Mouse (Mus musculus) heart, postnatal 0 days (tissue): Measurements from ENCODE around the gene 4931406P16Rik. TPM values are rescaled to one million over a fixed set of nuclear protein-coding genes. Genes with fewer than 3 reads are reported as not detected.

ENCODE experiments used
- ATAC-seq: fragments of 200-750 bp; cut with Nextera tagmentation; 2 replicates; pipeline ENCODE4 v1.8.0; 2017; ENCODE audit warnings: low read depth, moderate number of reproducible peaks, moderate library complexity; ENCODE audit not compliant: insufficient read depth
- DNase-seq: peaks from one replicate; pipeline ENCODE4 v3.0.0-alpha.2; 2016; ENCODE audit warnings: low spot score
- H3K27ac ChIP-seq: fragments of 300-500 bp; sonication (generic); 2 replicates; pipeline ENCODE4 v1.5.1; 2014; ENCODE audit warnings: low read depth, mild to moderate bottlenecking
- H3K27me3 ChIP-seq: fragments of 300-500 bp; sonication (generic); 2 replicates; pipeline ENCODE4 v1.6.1; 2014; ENCODE audit warnings: low read length, mixed read lengths; ENCODE audit not compliant: control insufficient read depth, insufficient read depth
- H3K36me3 ChIP-seq: fragments of 300-500 bp; sonication (generic); replicated peaks from 2 replicates; pipeline ENCODE4 v1.6.1; 2014; ENCODE audit warnings: low read length, mixed read lengths; ENCODE audit not compliant: control insufficient read depth, insufficient read depth
- H3K4me1 ChIP-seq: fragments of 300-500 bp; sonication (generic); 2 replicates; pipeline ENCODE4 v1.6.1; 2014; ENCODE audit warnings: antibody characterized with exemption; ENCODE audit not compliant: control insufficient read depth, insufficient read depth
- H3K4me2 ChIP-seq: fragments of 300-500 bp; sonication (generic); 2 replicates; pipeline ENCODE4 v1.6.1; 2014; ENCODE audit warnings: low read depth, mild to moderate bottlenecking, low read length, moderate library complexity
- H3K4me3 ChIP-seq: fragments of 300-500 bp; sonication (generic); 2 replicates; pipeline ENCODE4 v1.5.1; 2014; ENCODE audit warnings: low read depth, low read length
- H3K9ac ChIP-seq: fragments of 300-500 bp; sonication (generic); replicated peaks from 2 replicates; pipeline ENCODE4 v1.6.1; 2014; ENCODE audit warnings: low read depth, low read length, mixed read lengths
- H3K9me3 ChIP-seq: fragments of 300-500 bp; sonication (generic); replicated peaks from 2 replicates; pipeline ENCODE4 v1.6.1; 2016; ENCODE audit warnings: low read length; ENCODE audit not compliant: control insufficient read depth
- CTCF ChIP-seq: IDR thresholded peaks from 2 replicates; pipeline ENCODE4 v1.5.1; 2016; ENCODE audit warnings: antibody characterized with exemption, control low read depth, low read depth
- EP300 ChIP-seq: IDR thresholded peaks from 2 replicates; pipeline ENCODE4 v1.6.1; 2016; ENCODE audit warnings: antibody characterized with exemption, low read depth
- WGBS: fragments of 180-500 bp; shearing (Covaris S2); extraction: QIAGEN DNeasy Blood & Tissue Kit; methylation state at CpG from one replicate; pipeline ENCODE4 v1.1.7; 2014; 5-methylcytosine and 5-hydroxymethylcytosine counted together
- polyA plus RNA-seq: library from polyadenylated mRNA; unstranded; fragments of >200 nt; fragmentation: Nextera tagmentation; extraction: Ambion mirVana; gene quantifications from 2 replicates; pipeline ENCODE4 v1.2.1, GENCODE M21; 2015
- total RNA-seq: library from RNA; depleted of rRNA; stranded (reverse); fragments of >200 nt; gene quantifications from 2 replicates; pipeline ENCODE4 v1.2.3, GENCODE M21; 2014; ENCODE audit warnings: low replicate concordance

4931406P16Rik gene
- total and polyA plus RNA-seq, 2 experiments from 2014 or later: 25.4 to 62.1 TPM

DNA sequence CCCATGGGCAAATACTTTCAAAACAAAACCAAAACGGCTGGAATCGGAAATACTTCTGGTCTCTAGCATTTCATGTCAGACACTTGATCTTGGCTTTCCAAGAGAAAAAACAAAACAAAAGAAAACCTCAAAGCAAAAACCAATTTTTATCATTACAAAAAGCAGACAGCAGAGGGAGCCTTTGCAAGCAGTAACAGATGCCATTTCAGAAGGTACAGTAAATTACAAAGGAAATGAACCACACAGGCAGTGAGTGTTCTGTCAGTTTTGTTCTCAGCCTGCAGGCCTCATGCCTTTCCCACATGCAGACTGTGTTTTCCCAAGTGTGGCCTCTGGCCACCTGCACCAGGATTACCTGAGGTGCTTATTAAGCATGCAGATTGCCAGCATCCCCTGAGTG is 61.3 kb downstream of the 4931406P16Rik start:
- Histone ChIP-seq H3K4me2 (no peak overlapping the region), H3K27me3 (no peaks in the 10 kb centered on the region), H3K36me3 (peaks cover 79% of the 10 kb centered on the region), H3K9ac (no peak overlapping the region), H3K4me1 (no peaks in the 10 kb centered on the region), H3K9me3 (no peaks in the 10 kb centered on the region), H3K4me3 (no peak overlapping the region), H3K27ac (no peak overlapping the region)
- WGBS: 80% methylated on average over 2 of the region's 2 CpGs
- TF ChIP-seq CTCF: peak; percentile 62
- TF ChIP-seq EP300: no peak
- DNase-seq: peak; percentile 46
- ATAC-seq: no peak

DNA sequence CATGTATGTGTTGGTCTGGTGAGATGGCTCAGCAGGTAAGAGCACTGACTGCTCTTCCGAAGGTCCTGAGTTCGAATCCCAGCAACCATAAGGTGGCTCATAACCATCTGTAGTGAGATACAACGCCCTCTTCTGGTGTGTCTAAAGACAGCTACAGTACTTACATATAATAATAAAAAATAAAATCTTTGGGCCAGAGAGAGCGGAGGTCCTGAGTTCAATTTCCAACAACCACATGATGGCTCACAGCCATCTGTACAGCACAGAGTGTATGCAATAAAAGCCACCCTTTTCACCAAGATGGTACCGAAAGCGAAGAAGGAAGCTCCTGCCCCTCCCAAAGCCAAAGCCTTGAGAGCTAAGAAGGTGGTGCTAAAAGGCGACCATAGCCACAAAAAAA is 62.6 kb downstream of the 4931406P16Rik start, which contains the start of gene Gm6096:
Gm6096 (plus strand) TSS at position 301 of the 400 bp plus-strand sequence.
- DNase-seq (no peak), ATAC-seq (no peak)
- WGBS: 93% methylated on average over 7 of the region's 7 CpGs
- Histone ChIP-seq H3K4me3 (no peak within 1 kb of the TSS), H3K9ac (no peak within 1 kb of the TSS), H3K36me3 (peaks cover 76% of the 10 kb centered on the region), H3K4me2 (no peak within 1 kb of the TSS), H3K27me3 (no peaks in the 10 kb centered on the region), H3K27ac (no peak within 1 kb of the TSS), H3K4me1 (no peaks in the 10 kb centered on the region), H3K9me3 (no peaks in the 10 kb centered on the region)
- TF ChIP-seq CTCF (no peak), EP300 (no peak)

DNA sequence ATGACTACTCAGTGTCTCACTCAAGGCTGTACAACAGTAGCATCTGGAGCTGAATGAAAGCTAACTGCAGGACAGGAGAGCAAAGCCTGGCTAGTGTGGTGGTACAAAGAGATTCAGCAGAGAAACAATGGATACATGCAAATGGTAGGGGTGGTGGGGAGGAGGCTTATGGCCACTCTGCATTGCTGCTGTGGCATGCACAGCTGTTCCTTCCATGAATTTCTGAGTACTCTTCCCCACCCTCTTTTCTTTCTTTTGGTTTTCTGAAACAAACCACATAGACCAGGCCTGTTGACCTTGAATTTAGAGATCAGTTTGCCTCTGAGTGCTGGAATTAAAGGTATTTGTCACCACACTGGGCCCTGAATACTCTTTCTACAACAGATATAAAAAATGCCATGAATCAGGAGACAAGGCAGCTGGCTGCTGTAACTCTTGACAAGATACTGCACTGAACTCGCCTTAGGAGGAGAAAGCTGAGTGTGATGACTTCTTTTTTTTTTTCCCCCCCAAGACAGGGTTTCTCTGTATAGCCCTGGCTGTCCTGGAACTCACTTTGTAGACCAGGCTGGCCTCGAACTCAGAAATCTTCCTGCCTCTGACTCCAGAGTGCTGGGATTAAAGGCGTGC is 66.4 kb downstream of the 4931406P16Rik start:
- peaks cover 77% of the 10 kb centered on the region for H3K36me3 ChIP-seq
- no peak overlapping the region for H3K4me2 ChIP-seq
- no peaks in the 10 kb centered on the region for H3K4me1 ChIP-seq
- no peaks in the 10 kb centered on the region for H3K27me3 ChIP-seq
- ATAC-seq: no peak
- no peak overlapping the region for H3K27ac ChIP-seq
- no peak for TF ChIP-seq CTCF
- TF ChIP-seq EP300: no peak
- H3K9me3 ChIP-seq: no peaks in the 10 kb centered on the region
- no peak overlapping the region for H3K9ac ChIP-seq
- no peak for DNase-seq
- no peak overlapping the region for H3K4me3 ChIP-seq
- 80% methylated on average over 3 of the region's 3 CpGs for WGBS

DNA sequence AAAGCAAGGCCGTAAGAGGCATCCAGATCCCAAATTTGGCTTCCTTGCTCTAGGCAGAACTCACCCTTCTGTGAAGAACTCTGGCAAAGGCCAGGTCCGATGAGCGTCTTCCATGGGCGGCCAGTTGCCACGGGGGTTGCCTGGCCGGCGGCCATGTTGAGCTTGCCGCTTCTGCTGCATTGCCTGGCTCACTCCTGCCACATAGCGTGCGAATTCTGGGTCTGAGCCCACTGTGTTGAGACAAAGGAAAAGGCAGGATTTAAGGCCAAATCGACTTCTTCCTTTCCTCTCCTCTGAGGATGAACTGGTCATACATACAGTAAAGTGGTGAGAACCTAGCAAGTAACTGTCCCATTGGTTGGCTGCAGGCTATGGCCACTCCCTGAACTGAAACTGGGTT is 71.2 kb downstream of the 4931406P16Rik start:
- WGBS: 94% methylated on average over 11 of the region's 11 CpGs
- TF ChIP-seq CTCF: no peak
- TF ChIP-seq EP300: no peak
- H3K36me3 ChIP-seq: peaks cover 86% of the 10 kb centered on the region

DNA sequence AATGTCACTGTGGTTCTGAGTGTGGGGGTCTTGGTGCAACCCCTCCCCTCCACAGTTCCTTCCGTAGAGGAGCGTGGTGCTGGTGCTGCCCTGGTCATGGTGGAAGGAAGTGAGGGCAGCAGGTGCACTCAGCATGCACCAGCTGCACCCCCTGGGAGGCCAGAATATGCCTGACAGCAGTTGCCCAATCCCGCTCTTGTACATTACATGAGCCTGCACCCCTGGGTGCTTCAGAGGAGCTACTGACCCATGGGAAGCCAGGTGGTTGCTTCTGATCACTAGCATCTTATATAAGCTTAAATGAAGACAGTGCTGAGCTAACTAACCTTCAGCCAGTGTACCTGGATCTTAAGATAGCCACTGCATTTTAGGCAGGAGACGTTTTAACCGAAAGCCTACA is 75.3 kb downstream of the 4931406P16Rik start:
- H3K4me2 ChIP-seq: no peak overlapping the region
- 92% methylated on average over 5 of the region's 5 CpGs for WGBS

More for the DNA sequence above, 71.2 kb downstream of the 4931406P16Rik start:
- Histone ChIP-seq H3K27ac (no peak overlapping the region), H3K4me3 (no peak overlapping the region), H3K27me3 (no peaks in the 10 kb centered on the region), H3K4me2 (no peak overlapping the region), H3K9ac (no peak overlapping the region), H3K4me1 (no peaks in the 10 kb centered on the region), H3K9me3 (no peaks in the 10 kb centered on the region)
- ATAC-seq (no peak), DNase-seq (no peak)

DNA sequence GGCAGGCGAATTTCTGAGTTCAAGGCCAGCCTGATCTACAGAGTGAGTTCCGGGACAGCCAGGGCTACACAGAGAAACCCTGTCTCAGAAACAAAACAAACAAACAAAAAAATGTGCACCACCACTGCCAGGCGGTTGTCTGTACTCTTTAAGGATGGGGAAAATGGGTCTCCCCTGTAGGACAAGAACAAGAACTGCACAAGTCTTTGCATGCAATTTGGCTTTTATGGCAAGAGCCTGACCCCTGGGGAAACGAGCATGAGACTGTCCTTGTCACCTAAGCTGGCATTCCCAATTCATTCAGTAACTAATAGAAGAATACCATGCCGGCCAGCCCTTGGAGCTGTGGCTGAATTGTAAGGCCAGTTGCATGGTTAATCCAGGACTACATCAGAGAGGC is 77.7 kb downstream of the 4931406P16Rik start:
- H3K27ac ChIP-seq: no peak overlapping the region
- no peak for DNase-seq
- peaks cover 23% of the 10 kb centered on the region; the same call in 1 of the 2 replicates for H3K4me1 ChIP-seq
- H3K36me3 ChIP-seq: peaks cover 46% of the 10 kb centered on the region
- H3K9me3 ChIP-seq: no peaks in the 10 kb centered on the region
- no peak overlapping the region for H3K9ac ChIP-seq
- H3K4me2 ChIP-seq: no peak overlapping the region
- ATAC-seq: no peak
- 88% methylated on average over 5 of the region's 5 CpGs for WGBS
- no peak overlapping the region for H3K4me3 ChIP-seq
- TF ChIP-seq CTCF: no peak
- TF ChIP-seq EP300: no peak
- H3K27me3 ChIP-seq: no peaks in the 10 kb centered on the region

More for the DNA sequence above, 75.3 kb downstream of the 4931406P16Rik start:
- no peaks in the 10 kb centered on the region for H3K9me3 ChIP-seq
- H3K4me3 ChIP-seq: no peak overlapping the region
- DNase-seq (no peak), ATAC-seq (no peak)
- H3K27ac ChIP-seq: no peak overlapping the region
- no peaks in the 10 kb centered on the region for H3K27me3 ChIP-seq
- H3K9ac ChIP-seq: no peak overlapping the region
- peaks cover 67% of the 10 kb centered on the region for H3K36me3 ChIP-seq
- TF ChIP-seq CTCF (no peak), EP300 (no peak)
- peaks cover 12% of the 10 kb centered on the region; the same call in 1 of the 2 replicates for H3K4me1 ChIP-seq
